Mouse (Mus musculus) E14TG2a.4 (cell line): ENCODE measurements at regions not wholly inside any gene's neighbourhood (a gene's known extent, or its start where the extent isn't known, plus 50 kb on each side); places are given as distances from the start of the nearest gene placed in this dataset.

Experiments used
- CTCF ChIP-seq: conservative IDR thresholded peaks from 2 replicates; pipeline ENCODE4 v1.5.1; 2014; ENCODE audit warnings: low read length
- NANOG ChIP-seq: IDR thresholded peaks from 2 replicates; pipeline ENCODE4 v1.6.1; 2014; ENCODE audit warnings: borderline replicate concordance, low read length, mixed read lengths
- POU5F1 ChIP-seq: IDR thresholded peaks from 2 replicates; pipeline ENCODE4 v1.6.1; 2014; ENCODE audit warnings: low read length, borderline replicate concordance

- TF ChIP-seq CTCF, result peak; percentile 31
- TF ChIP-seq NANOG, result no peak
- no peak for TF ChIP-seq POU5F1
Measured at GRCm38 (mm10) chr15:67983253-67983652, 1482.5 kb upstream of the Lrrc6 start.
